Mouse (Mus musculus): ENCODE data around the gene Gm44511.
"Not testable (repeated sequence)": the region's sequence is repeated elsewhere in the genome, so short reads cannot be mapped to it uniquely, and the experiment has no call there.

The Gm44511 gene

GRCm38 (mm10) chr6:128840669-128841068 is 14.6 kb upstream of the Gm44511 start:
- not testable (repeated sequence) for DNase-seq (ENCODE audit: low spot score)

- DNase-seq (ENCODE audit: low spot score): no peak
Measured at GRCm38 (mm10) chr6:128839921-128840320, 13.8 kb upstream of the Gm44511 start.

GRCm38 (mm10) chr6:128839266-128839771 is 13.2 kb upstream of the Gm44511 start:
- DNase-seq (ENCODE audit: low spot score): peak; percentile 76

- DNase-seq (ENCODE audit: low spot score): peak; percentile 88
Measured at GRCm38 (mm10) chr6:128838342-128839265, 12.5 kb upstream of the Gm44511 start.

GRCm38 (mm10) chr6:128837454-128838341 is 11.6 kb upstream of the Gm44511 start:
- peak; percentile 19 for DNase-seq (ENCODE audit: low spot score)

- no peak for DNase-seq (ENCODE audit: low spot score)
Measured at GRCm38 (mm10) chr6:128836955-128837334, 10.8 kb upstream of the Gm44511 start.

GRCm38 (mm10) chr6:128836191-128836954 is 10.3 kb upstream of the Gm44511 start:
- DNase-seq (ENCODE audit: low spot score): no peak

- DNase-seq (ENCODE audit: low spot score): no peak
Measured at GRCm38 (mm10) chr6:128835571-128835970, 9.5 kb upstream of the Gm44511 start.

- no peak for DNase-seq (ENCODE audit: low spot score)
Measured at GRCm38 (mm10) chr6:128833046-128833445, 6.9 kb upstream of the Gm44511 start.

- DNase-seq (ENCODE audit: low spot score): no peak
Measured at GRCm38 (mm10) chr6:128829837-128830236, 3.7 kb upstream of the Gm44511 start.

- DNase-seq (ENCODE audit: low spot score): no peak
Measured at GRCm38 (mm10) chr6:128826781-128827180, 666 bp upstream of the Gm44511 start.

GRCm38 (mm10) chr6:128818083-128818802 is 7.9 kb downstream of the Gm44511 start:
- DNase-seq (ENCODE audit: low spot score): no peak

GRCm38 (mm10) chr6:128808532-128808931 is 17.6 kb downstream of the Gm44511 start:
- no peak for DNase-seq (ENCODE audit: low spot score)

- no peak for DNase-seq (ENCODE audit: low spot score)
Measured at GRCm38 (mm10) chr6:128807021-128807420, 19.1 kb downstream of the Gm44511 start.

- peak; percentile 52 for DNase-seq (ENCODE audit: low spot score)
Measured at GRCm38 (mm10) chr6:128804823-128805640, 21.1 kb downstream of the Gm44511 start.

- peak; percentile 91 for DNase-seq (ENCODE audit: low spot score)
Measured at GRCm38 (mm10) chr6:128802999-128803857, 22.9 kb downstream of the Gm44511 start.

GRCm38 (mm10) chr6:128802557-128802956 is 23.6 kb downstream of the Gm44511 start:
- peak; percentile 26 for DNase-seq (ENCODE audit: low spot score)

- not testable (repeated sequence) for DNase-seq (ENCODE audit: low spot score)
Measured at GRCm38 (mm10) chr6:128800696-128801095, 25.4 kb downstream of the Gm44511 start.

- no peak for DNase-seq (ENCODE audit: low spot score)
Measured at GRCm38 (mm10) chr6:128799896-128800270, 26.2 kb downstream of the Gm44511 start.

All from ovary, postnatal 36 days (tissue).